Mouse (Mus musculus): ENCODE measurements around the gene Zfp444.

DNA sequence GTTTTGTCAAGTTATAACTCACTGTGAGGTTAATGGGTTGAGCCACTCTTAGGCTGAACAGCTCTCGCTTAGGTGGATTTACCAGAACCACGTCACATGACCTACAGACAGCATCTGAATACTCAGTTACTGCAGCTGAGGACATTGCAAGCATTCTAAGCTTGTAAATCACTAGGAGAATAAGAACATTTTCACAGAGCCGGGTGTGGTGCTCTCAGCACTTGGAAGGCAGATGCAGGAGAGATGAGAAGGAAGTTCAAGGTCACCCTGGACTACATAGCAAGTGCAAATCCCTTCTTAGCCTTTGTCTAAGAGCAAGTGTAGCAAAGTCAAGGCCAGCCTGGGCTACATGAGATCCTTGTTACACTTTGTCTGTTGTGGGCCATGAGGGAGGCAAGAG lies 32.2 kb downstream of the Zfp444 start:
- TF ChIP-seq CTCF (IDR thresholded peaks at IDR 0.05; ENCODE audit: borderline replicate concordance, extremely low read depth, insufficient read depth, insufficient read length) (no peak), POLR2A (IDR thresholded peaks at IDR 0.05; ENCODE audit: borderline replicate concordance, extremely low read depth, insufficient read depth, insufficient read length, poor library complexity, severe bottlenecking) (no peak)
